Mouse (Mus musculus): ENCODE measurements around the gene Pigk.

- TF ChIP-seq CTCF (conservative IDR thresholded peaks at IDR 0.05; ENCODE audit: low read length) (no peak), NANOG (IDR thresholded peaks at IDR 0.05; ENCODE audit: borderline replicate concordance, low read length) (no peak)
Observed at GRCm38 (mm10) chr3:152758500-152759032, 44.7 kb downstream of the Pigk start.
